Mouse (Mus musculus) WW6 (cell line): Measurements from ENCODE around the gene Eif2s3x.
"Not testable (repeated sequence)": the region's sequence is repeated elsewhere in the genome, so short reads cannot be mapped to it uniquely, and the experiment has no call there.

Source experiments
- DNase-seq: peaks from one replicate; pipeline ENCODE4 v3.0.0-alpha.2; 2013; ENCODE audit warnings: low read depth, low spot score

The Eif2s3x gene

GRCm38 (mm10) chrX:94212597-94213321 is at the start of gene Eif2s3x:
TSS of gene Eif2s3x (minus strand) at chrX:94212862.
- DNase-seq = no peak

- DNase-seq = no peak
Measured at GRCm38 (mm10) chrX:94235601-94236000, 22.9 kb upstream of the Eif2s3x start.

- no peak for DNase-seq
Measured at GRCm38 (mm10) chrX:94235190-94235555, 22.5 kb upstream of the Eif2s3x start.

GRCm38 (mm10) chrX:94234532-94235189 is 22.0 kb upstream of the Eif2s3x start, which contains the start of gene Klhl15:
TSS of gene Klhl15 (plus strand) at chrX:94234599.
- peak; percentile 60 for DNase-seq

- DNase-seq = no peak
Measured at GRCm38 (mm10) chrX:94233936-94234531, 21.4 kb upstream of the Eif2s3x start.

- DNase-seq = no peak
Measured at GRCm38 (mm10) chrX:94233432-94233831, 20.8 kb upstream of the Eif2s3x start.

GRCm38 (mm10) chrX:94213384-94213783 is 722 bp upstream of the Eif2s3x start:
- DNase-seq = no peak

- DNase-seq = no peak
Measured at GRCm38 (mm10) chrX:94212264-94212596, 432 bp downstream of the Eif2s3x start.

- DNase-seq = no peak
Measured at GRCm38 (mm10) chrX:94197789-94198188, 14.9 kb downstream of the Eif2s3x start.

GRCm38 (mm10) chrX:94193901-94194300 is 18.8 kb downstream of the Eif2s3x start:
- DNase-seq = not testable (repeated sequence)

- no peak for DNase-seq
Measured at GRCm38 (mm10) chrX:94185156-94185555, 27.5 kb downstream of the Eif2s3x start.

GRCm38 (mm10) chrX:94183814-94184213 is 28.8 kb downstream of the Eif2s3x start:
- DNase-seq = no peak

- DNase-seq = peak; percentile 74
Measured at GRCm38 (mm10) chrX:94177715-94178340, 34.8 kb downstream of the Eif2s3x start.

GRCm38 (mm10) chrX:94169348-94169747 is 43.3 kb downstream of the Eif2s3x start:
- DNase-seq = no peak

- DNase-seq = no peak
Measured at GRCm38 (mm10) chrX:94152251-94152830, 60.3 kb downstream of the Eif2s3x start.

- no peak for DNase-seq
Measured at GRCm38 (mm10) chrX:94150471-94150870, 62.2 kb downstream of the Eif2s3x start.

GRCm38 (mm10) chrX:94142004-94142771 is 70.5 kb downstream of the Eif2s3x start:
- DNase-seq = no peak

GRCm38 (mm10) chrX:94140080-94140479 is 72.6 kb downstream of the Eif2s3x start:
- no peak for DNase-seq
